ENCODE assay signal across 26 mouse cellular contexts in the genomic region with DNA sequence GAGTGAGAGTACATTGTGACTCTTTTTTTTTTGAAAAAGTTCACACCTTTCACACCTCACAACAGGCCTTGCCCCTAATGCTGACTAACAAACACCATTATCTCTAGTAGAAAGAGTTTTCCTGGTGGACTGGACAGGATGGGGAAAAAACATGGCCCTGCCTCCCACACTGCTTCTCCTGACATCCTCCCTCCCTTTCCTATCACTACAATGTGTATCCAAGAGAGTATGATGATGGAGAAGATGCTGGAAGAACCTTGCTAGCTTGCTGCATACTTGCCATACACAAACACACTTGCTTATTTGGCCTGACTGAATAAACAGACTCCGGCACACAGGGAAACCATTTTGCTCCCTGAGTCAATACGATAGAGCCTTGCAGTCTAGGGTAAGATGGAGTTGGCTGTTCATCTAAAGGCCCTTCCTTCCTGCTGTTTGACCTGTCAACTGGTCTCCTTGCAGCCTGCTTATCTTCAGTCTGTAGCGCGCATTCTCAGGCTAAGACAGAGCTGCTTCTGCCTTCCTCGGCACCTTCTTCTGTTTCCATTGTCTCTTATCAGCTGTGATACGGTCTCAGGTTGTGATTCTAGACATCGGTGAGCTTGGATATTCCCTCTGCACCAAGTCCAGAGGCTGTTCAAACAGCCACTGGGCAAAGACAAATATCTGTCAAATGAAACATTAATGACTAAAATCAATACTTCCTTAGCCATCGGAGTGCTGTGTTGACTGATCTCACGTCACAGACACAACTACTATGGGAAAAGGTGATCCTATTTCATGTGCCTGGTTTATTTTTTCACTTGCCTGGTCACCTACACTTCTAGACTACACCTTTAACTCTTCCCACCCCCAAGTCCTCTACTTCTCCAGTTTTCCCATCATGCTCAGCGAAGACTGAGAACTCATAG.
DNase-seq lines count a peak whose midpoint lies in the region; ATAC-seq lines count a peak whose summit lies in the region.
"Had no signal": no experiment of that assay in that cellular context is flagged by ENCODE, and none has a peak within 500 bp of the region (broad histone marks: within the 10 kb centered on the region; RNA-seq: fewer than 3 reads in every experiment).

No protein-coding gene starts in this region.

- peaks cover 0 to 2% of the 10 kb centered on the region in 2 experiments; a peak in 1 of 4 replicates for H3K4me1 ChIP-seq in heart, embryonic 14.5 days (ENCODE audit: control insufficient read depth in 2 of 2, insufficient read depth in 2 of 2, low read length in 2 of 2)
- peaks cover 10% of the 10 kb centered on the region for H3K4me1 ChIP-seq in heart, embryonic 10.5 days
- H3K4me1 ChIP-seq in liver, embryonic 11.5 days (replicated peaks; ENCODE audit: control insufficient read depth, insufficient read depth, low read length), result peaks cover 3% of the 10 kb centered on the region; the same call in 1 of the 2 replicates
- no peaks in the 10 kb centered on the region for H3K4me1 ChIP-seq in liver, embryonic 16.5 days (ENCODE audit: control insufficient read depth, low read depth, low read length)
- no peaks in the 10 kb centered on the region for H3K4me1 ChIP-seq in hindbrain, embryonic 12.5 days
- H3K4me1 ChIP-seq: forebrain, embryonic 13.5 days; limb, embryonic 10.5 days; limb, embryonic 15.5 days; megakaryocyte, embryonic 14.5 days had no signal

- 33% methylated on average over 10 of the region's 10 CpGs for WGBS in heart, embryonic 14.5 days
- WGBS in heart, embryonic 10.5 days, result 37% methylated on average over 10 of the region's 10 CpGs
- 58% methylated on average over 10 of the region's 10 CpGs for WGBS in liver, embryonic 11.5 days
- 57% methylated on average over 10 of the region's 10 CpGs for WGBS in liver, embryonic 16.5 days (ENCODE audit: insufficient replicate concordance)
- 76% methylated on average over 10 of the region's 10 CpGs for WGBS in hindbrain, embryonic 12.5 days

- H3K9ac ChIP-seq in heart, embryonic 14.5 days (ENCODE audit: low read length), result no peak overlapping the region
- no peak overlapping the region for H3K9ac ChIP-seq in liver, embryonic 11.5 days (ENCODE audit: low read depth, low read length)
- H3K9ac ChIP-seq in liver, embryonic 16.5 days (ENCODE audit: low read depth, low read length), result no peak overlapping the region
- H3K9ac ChIP-seq in hindbrain, embryonic 12.5 days, result no peak overlapping the region
- H3K9ac ChIP-seq: forebrain, embryonic 13.5 days; hindbrain, embryonic 14.5 days; limb, embryonic 15.5 days; midbrain, embryonic 13.5 days had no signal

- no peaks in the 10 kb centered on the region for H3K27me3 ChIP-seq in heart, embryonic 14.5 days (ENCODE audit: control insufficient read depth, insufficient read depth, low read length)
- no peaks in the 10 kb centered on the region for H3K27me3 ChIP-seq in heart, embryonic 10.5 days (ENCODE audit: insufficient read depth, poor library complexity, severe bottlenecking)
- H3K27me3 ChIP-seq in liver, embryonic 11.5 days (replicated peaks; ENCODE audit: control insufficient read depth, insufficient read depth, low read length), result no peaks in the 10 kb centered on the region
- no peaks in the 10 kb centered on the region for H3K27me3 ChIP-seq in liver, embryonic 16.5 days (ENCODE audit: control insufficient read depth, insufficient read depth, low read depth, low read length)
- H3K27me3 ChIP-seq in hindbrain, embryonic 12.5 days, result no peaks in the 10 kb centered on the region
- H3K27me3 ChIP-seq: CH12.LX; forebrain, embryonic 13.5 days; limb, embryonic 15.5 days; megakaryocyte, embryonic 14.5 days; midbrain, embryonic 13.5 days had no signal

- DNase-seq in heart, adult 11 months, result peak; percentile 94
- no peak for DNase-seq in heart, postnatal 25 days (ENCODE audit: low spot score)
- DNase-seq in heart, embryonic 10.5 days (ENCODE audit: low spot score), result no peak
- no peak for DNase-seq in liver, embryonic 11.5 days (ENCODE audit: low spot score)
- DNase-seq in c-Kit-positive CD71-positive TER-119-positive erythroid progenitor cells, embryonic 14.5 days (ENCODE audit: low spot score), result no peak
- DNase-seq: adrenal gland, postnatal 10 days; cerebellum, adult 11 months; cerebellum, adult 9-10 months; cerebellum, postnatal 36 days; gastrocnemius, postnatal 25 days; kidney, adult 9 months; kidney, postnatal 10 days; layer of hippocampus, postnatal 36 days; lung, postnatal 36 days had no signal

- H3K27ac ChIP-seq in heart, embryonic 14.5 days (replicated peaks in 1 of 2; ENCODE audit: control insufficient read depth in 1 of 2, insufficient read depth in 1 of 2, low read depth in 2 of 2, low read length in 2 of 2), result peak overlapping the region; percentile 51 to 70
- no peak overlapping the region for H3K27ac ChIP-seq in heart, embryonic 10.5 days
- peak overlapping the region; percentile 53; the same call in 1 of the 2 replicates for H3K27ac ChIP-seq in liver, embryonic 11.5 days (ENCODE audit: low read depth, low read length)
- H3K27ac ChIP-seq in liver, embryonic 16.5 days (ENCODE audit: low read length), result peak overlapping the region; percentile 74
- H3K27ac ChIP-seq in hindbrain, embryonic 12.5 days, result no peak overlapping the region
- H3K27ac ChIP-seq: forebrain, embryonic 13.5 days; hindbrain, embryonic 14.5 days; limb, embryonic 10.5 days; limb, embryonic 15.5 days; midbrain, embryonic 13.5 days had no signal

- H3K4me2 ChIP-seq in heart, embryonic 14.5 days (ENCODE audit: low read length), result no peak overlapping the region
- peak overlapping the region; percentile 22; the same call in 1 of the 2 replicates for H3K4me2 ChIP-seq in liver, embryonic 11.5 days
- peak overlapping the region; percentile 34; the same call in 1 of the 2 replicates for H3K4me2 ChIP-seq in liver, embryonic 16.5 days (ENCODE audit: low read depth, low read length)
- no peak overlapping the region for H3K4me2 ChIP-seq in hindbrain, embryonic 12.5 days (replicated peaks)
- H3K4me2 ChIP-seq: forebrain, embryonic 13.5 days; hindbrain, embryonic 14.5 days; limb, embryonic 15.5 days; midbrain, embryonic 13.5 days had no signal

- intact Hi-C loops in heart, postnatal 25 days (cut with DNase I), result no loop called here

- H3K4me3 ChIP-seq in heart, embryonic 14.5 days (ENCODE audit: control insufficient read depth in 1 of 2, insufficient read depth in 1 of 2, low read depth in 1 of 2, low read length in 2 of 2), result no peak overlapping the region
- H3K4me3 ChIP-seq in heart, embryonic 10.5 days, result no peak overlapping the region
- no peak overlapping the region for H3K4me3 ChIP-seq in liver, embryonic 11.5 days (ENCODE audit: low read depth, low read length)
- no peak overlapping the region for H3K4me3 ChIP-seq in liver, embryonic 16.5 days (ENCODE audit: low read depth, low read length)
- no peak overlapping the region for H3K4me3 ChIP-seq in hindbrain, embryonic 12.5 days
- H3K4me3 ChIP-seq: forebrain, embryonic 13.5 days; limb, embryonic 10.5 days; limb, embryonic 15.5 days; megakaryocyte, embryonic 14.5 days; midbrain, embryonic 13.5 days had no signal

- H3K36me3 ChIP-seq in heart, embryonic 14.5 days (ENCODE audit: control insufficient read depth, insufficient read depth, low read length), result no peaks in the 10 kb centered on the region
- no peaks in the 10 kb centered on the region for H3K36me3 ChIP-seq in heart, embryonic 10.5 days
- no peaks in the 10 kb centered on the region for H3K36me3 ChIP-seq in liver, embryonic 11.5 days (ENCODE audit: control insufficient read depth, insufficient read depth, low read length)
- no peaks in the 10 kb centered on the region for H3K36me3 ChIP-seq in liver, embryonic 16.5 days (ENCODE audit: control insufficient read depth, insufficient read depth)
- H3K36me3 ChIP-seq in hindbrain, embryonic 12.5 days, result no peaks in the 10 kb centered on the region
- H3K36me3 ChIP-seq: limb, embryonic 10.5 days; limb, embryonic 15.5 days; midbrain, embryonic 13.5 days had no signal

- ATAC-seq in heart, embryonic 14.5 days (ENCODE audit: insufficient number of reproducible peaks, insufficient read depth, low FRiP score, low read depth), result peak; percentile 81
- ATAC-seq in liver, embryonic 11.5 days (replicated peaks; ENCODE audit: low FRiP score), result peak; percentile 60
- peak; percentile 90 for ATAC-seq in liver, embryonic 16.5 days (ENCODE audit: low read depth)
- no peak for ATAC-seq in hindbrain, embryonic 12.5 days (ENCODE audit: low FRiP score)
- ATAC-seq: activated CD4-positive, CD25-positive, alpha-beta regulatory T cell, adult 4 months; forebrain, embryonic 13.5 days; intestine, postnatal 0 days; midbrain, embryonic 13.5 days had no signal

- H3K9me3 ChIP-seq in heart, embryonic 14.5 days (ENCODE audit: control insufficient read depth, low read length), result no peaks in the 10 kb centered on the region
- H3K9me3 ChIP-seq in heart, embryonic 10.5 days, result no peaks in the 10 kb centered on the region
- no peaks in the 10 kb centered on the region for H3K9me3 ChIP-seq in liver, embryonic 11.5 days (ENCODE audit: control insufficient read depth, low read length)
- H3K9me3 ChIP-seq in liver, embryonic 16.5 days (replicated peaks; ENCODE audit: control insufficient read depth, low read length), result no peaks in the 10 kb centered on the region
- no peaks in the 10 kb centered on the region for H3K9me3 ChIP-seq in hindbrain, embryonic 12.5 days (replicated peaks)
- H3K9me3 ChIP-seq: forebrain, embryonic 13.5 days; limb, embryonic 10.5 days; limb, embryonic 15.5 days; midbrain, embryonic 13.5 days had no signal

Comparison
In these comparisons a context has a peak if more than half of its experiments do, and no peak if none do; other contexts are left out.
1. H3K27ac ChIP-seq: peak in heart, embryonic 14.5 days (2 of 2), liver, embryonic 11.5 days (single experiment) and liver, embryonic 16.5 days (single experiment); none in heart, embryonic 10.5 days (single experiment) and hindbrain, embryonic 12.5 days (single experiment).
2. H3K4me2 ChIP-seq: peak in liver, embryonic 11.5 days (single experiment) and liver, embryonic 16.5 days (single experiment); none in heart, embryonic 14.5 days (single experiment) and hindbrain, embryonic 12.5 days (single experiment).